Mouse (Mus musculus) thymus, postnatal 4 days (tissue): ENCODE measurements around the gene Dgki.

Experiments used
- DNase-seq: peaks from one replicate; pipeline ENCODE4 v3.0.0; 2021

The Dgki gene

DNA sequence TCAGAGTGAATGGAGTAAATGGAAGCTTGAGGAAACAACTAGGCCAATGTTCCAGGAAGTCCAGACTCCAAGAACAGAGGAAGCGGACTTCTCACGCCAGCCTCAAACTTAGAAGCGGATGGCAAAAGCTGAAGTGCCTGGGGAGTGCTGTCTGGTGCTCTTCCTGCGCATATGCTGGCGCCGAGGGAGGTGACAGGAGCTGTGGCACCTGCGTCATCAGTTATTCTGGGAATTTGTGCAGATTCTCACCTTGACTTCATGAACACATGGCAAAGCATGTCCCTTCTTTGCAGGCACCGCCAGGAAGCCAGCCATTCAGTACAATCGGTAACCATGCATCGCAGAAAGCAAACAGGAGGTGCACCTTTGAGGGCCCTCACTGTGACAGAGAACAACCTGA, 301.0 kb downstream of the Dgki start:
- DNase-seq: no peak

DNA sequence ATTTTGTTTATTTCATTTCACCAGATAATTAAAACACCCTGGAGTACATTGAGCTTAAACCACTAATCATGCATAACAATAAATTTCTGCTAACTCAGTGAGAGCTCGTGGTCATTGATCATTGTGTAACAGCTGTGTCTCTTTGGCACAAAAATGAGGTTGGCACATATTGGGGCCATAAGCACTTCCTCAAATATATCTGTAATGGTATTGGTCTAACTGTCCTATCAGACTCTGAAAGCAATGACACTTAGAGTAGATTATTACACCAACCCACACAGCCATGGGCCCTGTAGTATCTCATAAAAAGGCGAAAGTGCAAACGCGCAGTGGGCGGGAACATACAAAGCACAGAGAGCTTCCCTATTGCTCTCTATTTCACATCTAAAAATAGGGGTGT, 305.7 kb downstream of the Dgki start:
- DNase-seq: no peak

DNA sequence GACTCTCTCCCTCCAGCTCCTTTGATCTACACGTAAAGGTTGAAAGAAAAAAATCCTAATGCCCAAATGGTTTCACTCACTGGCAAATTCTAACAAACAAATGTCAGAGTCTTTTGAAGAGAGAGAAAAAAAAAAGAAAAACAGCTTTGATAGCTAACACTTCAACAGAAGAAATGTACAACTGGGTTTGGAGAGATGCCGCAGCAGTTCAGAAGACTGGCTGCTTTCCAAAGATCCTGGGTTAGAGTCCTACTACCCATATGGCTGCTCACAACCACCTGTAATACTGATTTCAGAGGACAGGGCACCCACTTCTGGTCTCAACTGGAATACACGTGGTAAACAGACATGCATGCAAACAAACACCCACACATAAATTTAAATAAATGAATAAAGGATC, 309.8 kb downstream of the Dgki start:
- DNase-seq: no peak

DNA sequence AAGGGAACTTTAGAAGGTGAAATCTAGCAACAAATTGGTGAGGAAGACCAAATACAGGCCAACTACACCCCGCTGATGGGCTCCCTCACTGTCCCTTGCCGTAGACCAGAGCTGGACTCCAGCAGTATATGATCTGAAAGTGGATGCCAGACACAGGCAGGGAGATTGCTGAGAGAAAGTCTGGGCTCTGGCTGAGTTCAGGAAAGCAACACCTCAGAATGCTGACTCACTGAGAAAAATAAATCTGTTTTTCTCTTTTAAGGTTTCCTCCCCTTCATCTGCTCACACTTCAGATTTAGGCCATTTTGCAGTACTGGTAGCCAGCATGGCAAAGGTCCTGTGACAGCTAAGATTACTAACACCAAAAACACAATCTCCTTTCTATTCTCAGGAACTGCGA, 311.2 kb downstream of the Dgki start:
- DNase-seq: no peak

DNA sequence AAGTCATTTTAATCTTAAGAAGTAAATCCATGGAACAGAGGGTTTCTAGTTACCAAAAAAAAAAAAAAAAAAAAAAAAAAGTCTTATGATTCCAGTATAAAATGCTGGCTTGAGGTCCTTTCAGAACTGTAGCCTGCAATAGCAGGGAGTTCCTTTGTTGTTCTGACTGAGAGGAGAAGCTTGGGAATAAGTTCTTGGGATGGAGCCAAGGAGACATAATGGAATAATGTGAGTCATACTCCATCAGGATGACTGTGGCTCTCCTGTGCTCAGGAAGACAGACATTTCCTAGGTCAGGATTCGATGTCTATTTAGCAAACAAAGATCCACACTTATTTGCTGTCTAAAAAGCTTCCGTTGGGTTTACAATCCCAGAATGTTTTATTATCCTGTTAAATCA, 318.3 kb downstream of the Dgki start:
- no peak for DNase-seq

DNA sequence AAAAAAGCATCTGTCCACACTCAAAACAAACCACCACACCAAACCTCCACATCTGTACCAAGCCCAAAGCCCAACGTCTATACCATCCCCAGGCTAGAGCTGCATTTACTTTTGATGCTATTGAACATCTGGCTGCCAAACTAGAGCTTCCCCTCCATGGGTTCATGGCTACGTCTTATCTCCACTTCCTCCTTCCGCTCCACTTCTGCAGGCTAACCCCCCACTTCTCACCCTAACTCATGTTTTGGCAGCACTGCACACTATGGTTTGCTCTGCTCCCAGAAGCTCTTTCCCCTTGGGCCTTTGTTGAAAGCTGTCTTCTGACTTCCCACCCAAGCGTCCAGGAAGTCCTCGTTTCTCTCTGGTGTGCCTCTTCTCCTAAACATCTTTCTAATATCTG, 319.5 kb downstream of the Dgki start:
- no peak for DNase-seq

DNA sequence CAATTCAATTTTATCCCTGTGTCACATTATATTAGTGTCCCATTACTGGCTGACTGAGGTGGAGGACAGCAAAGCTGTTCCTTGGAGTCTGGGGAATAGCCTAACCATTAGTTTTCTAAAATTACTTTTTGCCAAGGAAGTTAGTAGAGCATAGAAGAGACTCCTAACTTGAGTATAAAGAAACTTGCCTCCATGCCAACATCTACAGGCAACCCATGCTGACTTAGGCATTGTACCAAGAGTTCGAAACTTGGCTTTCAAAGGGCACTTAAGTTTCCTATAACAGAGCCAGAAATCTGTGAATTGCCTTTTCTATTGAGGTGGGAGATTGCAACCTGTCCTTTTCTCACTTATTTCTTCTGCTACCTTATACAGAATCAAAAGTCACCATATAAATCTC, 321.8 kb downstream of the Dgki start:
- DNase-seq: no peak

DNA sequence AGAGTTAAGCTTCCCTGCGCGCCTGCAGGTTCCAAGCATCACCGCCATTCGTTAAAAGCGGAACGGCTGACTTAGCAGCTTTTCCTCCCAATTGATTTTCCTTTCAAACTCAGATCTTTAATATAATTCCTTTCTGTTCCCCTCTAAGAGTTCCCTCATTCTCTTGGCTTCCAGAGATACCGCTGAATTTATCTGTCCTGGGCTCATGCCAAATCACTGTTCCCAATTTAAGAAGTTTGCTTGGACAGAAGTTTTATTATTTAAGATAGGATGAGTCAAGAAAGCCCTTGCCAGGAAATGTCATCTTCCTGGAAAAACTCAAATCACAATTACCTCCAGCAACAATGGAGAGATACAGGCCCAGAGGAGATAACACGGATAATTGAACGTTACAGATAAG, 326.9 kb downstream of the Dgki start:
- DNase-seq: no peak

DNA sequence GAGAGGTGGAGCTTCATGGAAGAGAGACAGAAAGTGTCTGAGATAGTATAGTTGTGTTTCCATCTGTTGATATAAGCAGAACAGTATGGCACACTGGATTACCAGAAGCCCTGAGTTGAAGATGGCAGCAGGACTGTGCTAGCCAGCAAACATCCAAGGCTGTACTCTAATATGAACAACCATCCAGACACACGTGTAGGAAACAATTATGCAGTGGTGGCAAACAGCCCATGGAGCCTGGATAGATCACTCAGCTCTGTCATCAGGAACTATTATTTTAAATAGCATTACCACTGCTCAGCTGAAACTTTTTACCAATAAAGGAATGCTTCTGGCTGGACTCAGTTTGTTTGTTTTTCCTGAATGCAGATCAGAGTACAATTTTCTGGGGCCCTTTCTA, 327.5 kb downstream of the Dgki start:
- no peak for DNase-seq

DNA sequence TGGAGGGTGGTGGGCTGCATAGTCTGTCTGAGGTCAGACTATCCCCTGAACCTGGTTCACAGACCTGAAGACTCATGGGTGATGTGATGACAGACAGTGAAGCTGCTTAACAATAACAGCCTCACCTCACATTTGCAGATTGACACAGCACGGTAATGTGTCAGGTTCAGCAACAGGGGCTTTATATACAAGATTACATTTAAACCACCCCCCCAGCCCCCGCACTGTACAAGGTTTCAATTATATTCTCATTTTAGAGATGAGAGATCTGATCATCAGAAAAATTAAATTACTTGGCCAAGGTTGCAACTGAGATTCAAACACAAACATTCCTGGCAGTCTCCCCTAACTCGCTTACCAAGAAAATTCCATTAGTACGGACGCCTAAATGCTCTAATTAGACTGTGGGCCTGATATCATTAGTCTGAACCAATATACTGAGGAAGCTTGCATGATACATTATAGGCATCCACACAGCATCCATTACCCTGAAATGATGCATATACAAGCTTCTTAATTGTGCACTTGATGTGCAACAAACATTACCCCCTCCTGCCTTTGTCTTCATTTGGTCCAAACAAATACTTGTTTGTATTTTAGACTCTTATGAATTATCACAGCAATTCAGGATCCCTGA, 330.6 kb downstream of the Dgki start:
- DNase-seq: no peak

DNA sequence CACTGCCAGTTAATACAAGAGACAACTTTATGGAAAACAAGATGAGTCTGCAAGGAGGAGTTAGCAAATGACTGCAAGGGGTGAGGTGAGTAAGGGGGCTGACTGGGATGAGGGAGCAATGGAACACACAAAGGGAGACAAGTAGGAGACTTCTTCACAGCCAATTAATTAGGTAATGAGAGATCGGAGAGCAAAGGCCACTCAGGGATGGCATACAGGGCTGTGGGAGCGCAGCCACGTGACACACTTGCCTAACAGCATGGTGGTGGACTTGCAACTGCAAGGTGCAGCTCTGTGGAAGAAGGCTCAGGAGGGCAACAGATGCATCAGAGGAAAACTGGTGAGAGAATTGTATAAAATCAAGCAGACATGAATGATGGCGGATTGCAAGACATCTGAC, 339.3 kb downstream of the Dgki start:
- no peak for DNase-seq

DNA sequence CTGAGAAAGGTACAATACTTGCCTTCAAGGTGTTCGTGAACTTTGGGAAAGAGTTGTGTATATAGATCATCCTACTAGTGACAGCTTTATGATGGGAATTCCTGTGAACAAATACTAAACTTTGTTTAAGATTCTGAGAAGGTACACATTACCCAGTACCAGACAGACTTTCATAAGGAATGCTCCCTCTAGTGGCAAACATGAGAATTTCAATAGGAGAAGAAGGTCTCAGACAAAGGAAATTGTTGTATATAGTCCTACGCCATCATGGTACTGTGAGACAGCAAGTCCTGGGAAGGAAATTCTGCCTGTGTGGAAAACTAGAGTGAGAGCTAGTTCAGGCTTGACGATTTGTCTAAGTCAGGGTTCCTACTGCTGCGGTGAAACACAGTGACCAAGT, 344.7 kb downstream of the Dgki start:
- DNase-seq: no peak

DNA sequence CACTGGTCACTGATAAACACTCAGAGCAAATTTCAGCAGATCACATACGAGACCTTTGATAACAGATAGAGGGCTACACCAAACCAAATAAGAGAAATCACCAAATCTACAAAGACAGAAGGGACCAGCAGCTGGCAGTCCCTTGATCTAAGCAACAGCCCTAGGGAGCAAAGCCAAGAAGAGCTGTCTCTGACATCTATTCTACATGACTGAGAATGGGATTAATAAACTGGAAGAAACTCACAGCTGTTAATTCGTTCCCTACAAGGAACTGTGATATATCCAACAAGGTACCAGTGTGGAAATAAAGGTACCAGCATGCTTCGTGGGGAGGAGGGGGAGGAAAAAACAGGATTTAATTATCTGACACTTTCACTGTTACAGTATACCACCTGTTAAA, 349.3 kb downstream of the Dgki start:
- no peak for DNase-seq

DNA sequence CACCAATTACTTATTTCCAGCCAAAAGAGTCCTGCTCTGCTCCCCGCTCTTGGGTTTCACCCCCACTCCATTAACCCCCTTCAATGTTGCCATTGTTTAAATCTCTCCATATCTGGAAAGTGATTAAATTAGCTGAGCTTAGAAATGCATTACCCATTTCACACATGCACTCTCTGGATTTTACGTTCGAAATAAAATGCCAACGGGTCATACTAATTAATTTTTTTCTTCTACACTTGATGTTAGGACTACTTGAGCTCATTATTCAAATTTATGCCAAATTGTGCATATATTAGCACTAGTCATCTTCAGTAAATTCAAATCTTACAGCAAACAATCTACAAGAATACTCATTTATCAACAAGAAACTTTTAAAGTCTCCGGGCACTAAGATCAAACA, 352.1 kb downstream of the Dgki start:
- no peak for DNase-seq

DNA sequence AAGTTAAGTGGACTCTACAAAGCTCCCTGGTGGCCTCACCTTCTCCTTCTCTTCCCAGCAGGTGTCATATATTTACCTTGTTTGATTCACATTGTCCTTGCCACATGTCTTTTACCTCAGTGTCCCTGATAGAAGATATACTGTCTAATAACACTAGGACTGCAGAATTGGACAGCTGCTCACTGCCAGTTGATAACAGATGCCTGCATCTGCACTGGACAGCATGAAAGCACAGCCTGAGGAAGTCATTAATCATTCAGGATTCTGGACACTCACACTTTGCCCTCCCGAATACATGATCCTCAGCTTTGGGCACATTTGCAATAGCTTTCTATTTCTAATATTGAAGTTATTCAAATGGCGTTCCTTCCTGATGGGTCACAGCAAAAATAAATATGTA, 362.5 kb downstream of the Dgki start:
- no peak for DNase-seq

DNA sequence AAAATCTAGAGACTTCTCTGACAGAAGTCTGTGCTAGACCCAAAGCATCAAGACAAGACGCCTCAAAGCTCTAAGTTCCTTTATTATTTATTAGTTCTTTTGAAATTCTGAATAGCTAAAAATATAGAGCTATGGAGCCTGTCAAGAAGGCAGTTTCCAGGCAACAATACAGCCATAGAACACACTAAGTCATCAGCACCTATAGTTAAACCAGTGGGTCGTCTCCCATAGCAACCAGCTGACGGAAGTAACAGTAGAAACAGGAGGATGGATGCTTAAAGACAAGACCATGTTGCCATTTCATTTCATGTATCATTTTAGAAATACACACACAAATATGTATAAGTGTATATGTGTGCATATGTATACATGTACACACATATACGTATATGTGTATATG, 363.2 kb downstream of the Dgki start:
- no peak for DNase-seq

DNA sequence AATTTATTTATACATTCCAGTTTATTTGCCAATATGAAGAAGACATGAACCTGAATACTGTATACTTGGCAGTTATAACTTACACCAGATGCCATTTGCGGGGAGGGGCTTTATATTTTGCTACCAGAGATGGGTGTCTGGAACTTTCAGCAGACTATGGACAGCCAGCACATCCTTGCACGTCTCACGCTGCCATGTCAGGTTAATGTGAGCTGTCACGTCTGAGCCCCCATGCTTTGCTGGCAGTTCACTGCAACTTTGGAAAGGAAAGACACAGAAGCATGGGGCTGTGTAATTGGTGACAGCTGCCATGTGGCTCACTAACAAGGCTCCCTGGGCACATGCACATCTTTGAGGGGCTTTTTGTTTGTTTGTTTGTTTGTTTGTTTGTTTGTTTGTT, 368.5 kb downstream of the Dgki start:
- no peak for DNase-seq

DNA sequence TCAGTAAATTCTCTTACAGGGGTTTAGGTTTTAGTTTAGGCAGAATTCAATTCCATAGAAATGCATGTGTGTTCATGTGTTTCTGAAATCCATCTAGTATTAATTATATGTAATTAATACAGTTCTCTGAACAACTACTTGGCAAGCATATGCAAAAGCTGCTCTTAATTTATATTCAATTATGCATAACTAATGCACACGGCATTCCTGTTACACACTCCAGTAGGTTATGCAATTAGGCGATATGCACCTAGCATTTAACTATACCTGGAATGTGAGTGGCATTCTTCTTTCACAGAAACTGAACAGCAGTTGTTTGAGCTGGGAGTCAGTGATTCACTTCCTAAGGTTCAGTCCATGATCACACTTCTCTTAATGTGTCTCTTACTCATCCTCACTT, 370.2 kb downstream of the Dgki start:
- DNase-seq: no peak

DNA sequence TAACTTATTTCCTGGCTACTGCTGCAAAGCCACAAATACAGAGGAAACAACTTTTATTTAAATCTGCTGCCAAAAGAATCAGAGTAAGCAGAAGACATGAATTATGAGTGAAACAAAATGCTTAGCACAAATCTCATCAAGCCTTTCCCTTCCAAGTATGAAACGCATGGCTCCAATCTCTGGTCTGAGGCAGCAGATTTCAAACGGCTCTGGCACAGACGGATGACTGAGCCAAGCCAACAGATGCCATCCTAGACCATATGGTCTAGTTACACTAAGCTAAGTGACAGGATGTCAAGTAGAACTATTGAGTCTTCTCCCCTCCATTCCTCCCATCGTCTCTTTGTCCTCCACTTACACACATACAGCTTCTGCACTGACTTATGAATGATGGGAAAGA, 373.5 kb downstream of the Dgki start:
- no peak for DNase-seq

DNA sequence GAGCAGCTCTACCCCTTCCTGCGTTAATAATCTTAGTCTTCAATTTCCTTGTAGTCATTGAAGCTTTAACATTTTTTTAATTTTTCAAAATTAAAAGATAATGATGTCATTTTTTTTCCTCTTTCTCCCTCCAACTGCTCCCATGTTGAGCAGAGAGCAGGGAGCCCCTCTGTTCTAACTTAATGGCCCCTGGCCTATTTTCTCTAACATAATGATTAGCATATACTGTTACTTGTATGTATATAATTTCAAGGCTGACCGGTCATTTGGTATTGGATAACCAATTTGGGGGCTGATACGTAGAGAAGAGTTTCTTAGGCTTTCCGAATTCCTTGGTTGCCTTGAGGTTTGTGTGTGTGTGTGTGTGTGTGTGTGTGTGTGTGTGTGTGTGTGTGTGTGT, 378.0 kb downstream of the Dgki start:
- DNase-seq: no peak

DNA sequence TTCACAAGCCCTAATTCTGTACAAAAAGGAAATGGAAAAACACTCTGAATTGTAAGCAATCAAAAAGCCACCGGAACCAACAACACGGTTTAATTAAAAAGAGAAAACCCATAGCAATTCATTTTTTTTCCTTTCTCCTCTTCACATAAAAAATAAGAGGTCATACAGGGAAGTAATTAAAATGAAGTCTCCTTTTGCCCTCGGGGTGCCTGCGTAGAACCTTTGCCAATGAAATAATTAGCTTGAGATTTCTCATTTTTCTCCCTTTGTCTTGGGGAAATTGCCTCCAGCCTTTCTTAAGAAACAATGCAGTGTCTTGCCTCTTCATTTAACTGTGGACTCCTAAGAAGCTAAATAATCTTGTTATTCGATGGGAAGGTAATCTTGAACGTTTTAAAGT, 388.4 kb downstream of the Dgki start:
- DNase-seq: no peak

DNA sequence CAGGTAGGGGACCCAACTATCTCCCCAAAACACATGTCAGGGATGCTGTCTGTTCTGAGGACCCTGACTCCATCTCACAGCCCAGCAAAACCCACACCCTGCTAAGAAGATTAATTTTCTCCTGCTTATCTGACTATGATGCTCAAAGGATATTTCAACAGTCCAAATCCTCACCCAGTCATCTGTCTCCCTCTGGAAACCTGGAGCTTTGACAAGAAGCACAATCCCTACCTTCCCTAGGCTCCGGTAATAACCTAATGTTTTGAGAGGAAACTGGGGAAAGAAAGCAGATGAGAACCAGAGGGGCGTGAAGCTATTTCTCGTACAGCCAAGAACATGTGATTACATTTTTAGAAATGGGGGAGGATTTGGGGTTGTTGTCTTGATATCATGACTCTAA, 392.8 kb downstream of the Dgki start:
- no peak for DNase-seq

DNA sequence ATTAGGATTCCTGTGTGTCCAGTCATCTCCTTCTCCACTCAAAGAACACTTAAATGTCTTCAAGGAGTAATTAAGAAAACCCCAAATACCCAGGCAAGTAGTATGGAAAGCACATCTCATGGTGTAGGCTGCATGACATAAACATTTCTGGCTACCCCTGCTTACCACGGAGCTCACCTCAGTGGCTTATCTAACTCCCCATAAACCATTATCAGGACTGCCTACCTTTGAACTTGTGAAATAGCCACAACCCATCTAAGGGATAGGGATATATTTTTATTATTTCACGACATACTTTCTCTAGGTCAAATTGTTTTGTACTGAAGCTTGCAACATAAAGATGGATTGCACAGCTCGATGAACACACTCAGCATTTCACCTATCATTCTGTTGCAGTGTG, 394.0 kb downstream of the Dgki start:
- no peak for DNase-seq

DNA sequence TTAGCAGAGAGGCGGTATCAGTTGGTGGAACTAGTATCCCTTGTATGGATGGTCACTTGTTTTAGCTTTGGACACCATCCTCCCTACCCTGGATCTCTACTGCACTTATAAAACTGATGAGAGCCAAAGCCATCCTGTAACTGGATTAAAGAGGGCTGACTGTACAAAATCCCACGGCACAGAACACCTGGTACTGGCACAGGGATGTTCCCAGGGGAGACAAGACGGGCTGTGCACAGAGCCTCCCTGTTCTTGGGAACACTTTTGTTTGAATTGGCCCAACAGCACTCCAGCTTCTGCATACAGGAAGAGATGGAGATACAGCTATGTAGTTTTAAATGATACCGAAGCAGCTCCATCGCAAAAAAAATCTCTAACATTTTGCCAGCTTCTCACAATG, 395.1 kb downstream of the Dgki start:
- no peak for DNase-seq

DNA sequence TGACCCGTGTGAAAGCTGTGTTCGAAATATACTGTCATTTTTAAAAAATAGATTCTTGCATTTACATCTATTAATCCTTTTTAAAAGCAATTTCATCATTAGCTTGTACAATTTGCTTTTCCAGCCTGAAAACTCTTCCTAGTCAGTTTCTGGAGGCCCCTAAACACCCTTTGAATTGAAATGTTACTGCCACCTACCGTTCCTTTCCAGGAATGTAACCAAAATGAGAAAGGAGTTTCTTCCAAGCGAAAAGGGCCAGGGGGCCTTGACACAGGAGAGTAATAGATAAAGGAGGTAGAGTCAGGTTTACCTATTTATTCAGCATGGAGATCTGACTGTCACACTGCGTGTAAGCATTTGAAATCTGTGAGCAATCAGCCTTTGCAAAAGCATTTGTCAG, 396.2 kb downstream of the Dgki start:
- no peak for DNase-seq

DNA sequence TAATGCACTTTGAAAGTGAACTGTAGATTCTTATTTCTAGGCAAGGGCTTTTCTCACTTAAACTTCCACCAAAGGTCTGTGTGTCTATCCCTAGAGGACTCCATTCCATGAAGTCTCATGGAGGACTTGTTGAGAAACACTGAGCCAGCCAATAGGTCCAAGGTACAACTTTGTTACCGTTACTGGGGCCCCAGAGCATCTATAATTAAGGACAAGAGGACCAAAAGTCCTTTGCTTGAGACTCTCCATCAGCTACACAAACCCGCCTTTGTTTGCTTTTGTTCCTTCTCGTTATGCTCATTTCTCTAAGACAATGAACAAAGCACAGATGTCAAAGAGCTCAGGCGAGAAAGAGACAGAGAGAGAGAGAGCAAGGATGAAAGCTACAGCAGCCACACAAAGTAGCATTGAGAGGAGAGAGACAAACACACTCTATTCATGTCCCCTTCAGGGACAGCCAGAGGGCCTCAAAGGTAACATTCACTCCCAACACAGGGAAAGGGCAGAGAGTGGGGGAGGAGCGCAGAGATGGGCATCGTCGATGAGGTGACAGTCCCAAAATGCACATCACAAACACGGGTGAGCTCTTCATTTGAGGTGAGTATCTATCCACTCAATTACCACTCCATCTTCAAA, 396.7 kb downstream of the Dgki start:
- DNase-seq: no peak
